Mouse (Mus musculus): ENCODE results near the gene Nfatc2. TPM values are rescaled to one million over a fixed set of nuclear protein-coding genes. Genes with fewer than 3 reads are reported as not detected.
A peak's percentile ranks its signal among the peaks of the same experiment; 100 is the strongest.

Gene Nfatc2
- polyA plus RNA-seq, 1 experiment: 1.6 TPM

GRCm38 (mm10) chr2:168632543-168632942 lies 31.1 kb upstream of the Nfatc2 start:
- TF ChIP-seq CTCF (IDR thresholded peaks at IDR 0.05; ENCODE audit: control insufficient read depth, insufficient read depth, low read length): no peak
- TF ChIP-seq POLR2A (IDR thresholded peaks at IDR 0.05; ENCODE audit: borderline replicate concordance, control insufficient read depth, low read depth, low read length): no peak
- Histone ChIP-seq H3K4me3 (replicated peaks; ENCODE audit: control insufficient read depth, low read depth, low read length) (no peak overlapping the region), H3K27ac (ENCODE audit: control insufficient read depth, insufficient read depth, low read depth, low read length, poor library complexity) (no peak overlapping the region), H3K4me1 (ENCODE audit: control insufficient read depth, insufficient read depth, low read length) (no peaks in the 10 kb centered on the region)
- WGBS: 71% methylated on average over 6 of the region's 6 CpGs

GRCm38 (mm10) chr2:168628787-168629186 lies 27.3 kb upstream of the Nfatc2 start:
- no peak overlapping the region for H3K27ac ChIP-seq (ENCODE audit: control insufficient read depth, insufficient read depth, low read depth, low read length, poor library complexity)
- WGBS: 28% methylated on average over 8 of the region's 8 CpGs
- H3K4me3 ChIP-seq (replicated peaks; ENCODE audit: control insufficient read depth, low read depth, low read length): no peak overlapping the region
- no peak for TF ChIP-seq POLR2A (IDR thresholded peaks at IDR 0.05; ENCODE audit: borderline replicate concordance, control insufficient read depth, low read depth, low read length)
- peak; percentile 86 for TF ChIP-seq CTCF (IDR thresholded peaks at IDR 0.05; ENCODE audit: control insufficient read depth, insufficient read depth, low read length)
- H3K4me1 ChIP-seq (ENCODE audit: control insufficient read depth, insufficient read depth, low read length): no peaks in the 10 kb centered on the region

- TF ChIP-seq POLR2A (IDR thresholded peaks at IDR 0.05; ENCODE audit: borderline replicate concordance, control insufficient read depth, low read depth, low read length): no peak
- TF ChIP-seq CTCF (IDR thresholded peaks at IDR 0.05; ENCODE audit: control insufficient read depth, insufficient read depth, low read length): no peak
Measured at GRCm38 (mm10) chr2:168627829-168628770, 26.6 kb upstream of the Nfatc2 start.

DNA sequence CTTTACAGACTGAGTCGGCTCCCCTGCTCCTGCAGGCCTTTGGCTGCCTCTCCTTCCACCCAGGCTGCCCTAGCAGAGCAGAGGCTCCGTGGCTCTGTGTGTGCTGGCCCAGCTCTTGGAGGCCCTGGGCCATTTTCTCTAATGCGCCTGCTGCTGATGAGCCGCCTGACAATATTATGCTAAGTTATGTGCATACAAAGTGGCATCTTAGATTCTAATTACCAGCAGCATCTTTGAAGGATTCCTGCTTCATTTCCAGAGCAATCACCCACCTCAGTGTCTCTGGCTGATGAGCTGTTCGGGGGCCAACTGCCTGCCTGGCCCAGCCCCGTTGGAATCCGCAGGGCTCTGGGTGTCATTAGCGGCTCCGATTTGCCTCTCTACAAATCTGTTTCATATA lies 24.9 kb upstream of the Nfatc2 start:
- no peak overlapping the region for H3K27ac ChIP-seq (ENCODE audit: control insufficient read depth, insufficient read depth, low read depth, low read length, poor library complexity)

More at GRCm38 (mm10) chr2:168627829-168628770, 26.6 kb upstream of the Nfatc2 start:
- Histone ChIP-seq H3K4me1 (ENCODE audit: control insufficient read depth, insufficient read depth, low read length) (no peaks in the 10 kb centered on the region), H3K4me3 (replicated peaks; ENCODE audit: control insufficient read depth, low read depth, low read length) (no peak overlapping the region), H3K27ac (ENCODE audit: control insufficient read depth, insufficient read depth, low read depth, low read length, poor library complexity) (no peak overlapping the region)
- 79% methylated on average over 20 of the region's 20 CpGs for WGBS

DNA sequence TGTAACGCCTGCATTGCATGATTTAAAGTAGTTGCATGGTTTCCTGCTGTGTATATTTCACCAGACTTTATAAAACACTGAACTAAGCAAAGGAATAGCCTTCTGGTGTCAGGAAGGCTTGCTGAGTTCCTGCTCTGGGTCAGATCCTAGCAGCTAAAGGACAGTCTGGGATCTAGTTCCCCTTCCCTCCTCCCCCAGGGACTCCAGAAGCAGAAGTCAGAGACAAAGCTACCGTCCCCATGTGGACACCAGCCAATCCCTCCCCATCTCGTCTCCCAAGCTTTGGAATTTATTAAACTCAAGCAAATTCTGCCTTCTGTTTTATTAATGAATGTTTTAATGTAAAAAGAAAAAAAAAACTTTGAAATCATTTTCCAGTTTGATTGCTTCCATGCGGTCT lies 23.6 kb upstream of the Nfatc2 start:
- Histone ChIP-seq H3K27ac (ENCODE audit: control insufficient read depth, insufficient read depth, low read depth, low read length, poor library complexity) (no peak overlapping the region), H3K4me1 (ENCODE audit: control insufficient read depth, insufficient read depth, low read length) (no peaks in the 10 kb centered on the region), H3K4me3 (replicated peaks; ENCODE audit: control insufficient read depth, low read depth, low read length) (no peak overlapping the region)
- 48% methylated on average over 4 of the region's 4 CpGs for whole genome bisulfite sequencing
- no peak for TF ChIP-seq CTCF (IDR thresholded peaks at IDR 0.05; ENCODE audit: control insufficient read depth, insufficient read depth, low read length)
- no peak for TF ChIP-seq POLR2A (IDR thresholded peaks at IDR 0.05; ENCODE audit: borderline replicate concordance, control insufficient read depth, low read depth, low read length)

More for the DNA sequence above, 24.9 kb upstream of the Nfatc2 start:
- H3K4me1 ChIP-seq (ENCODE audit: control insufficient read depth, insufficient read depth, low read length): no peaks in the 10 kb centered on the region
- TF ChIP-seq CTCF (IDR thresholded peaks at IDR 0.05; ENCODE audit: control insufficient read depth, insufficient read depth, low read length): no peak
- TF ChIP-seq POLR2A (IDR thresholded peaks at IDR 0.05; ENCODE audit: borderline replicate concordance, control insufficient read depth, low read depth, low read length): no peak
- WGBS: 90% methylated on average over 9 of the region's 9 CpGs
- no peak overlapping the region for H3K4me3 ChIP-seq (replicated peaks; ENCODE audit: control insufficient read depth, low read depth, low read length)

DNA sequence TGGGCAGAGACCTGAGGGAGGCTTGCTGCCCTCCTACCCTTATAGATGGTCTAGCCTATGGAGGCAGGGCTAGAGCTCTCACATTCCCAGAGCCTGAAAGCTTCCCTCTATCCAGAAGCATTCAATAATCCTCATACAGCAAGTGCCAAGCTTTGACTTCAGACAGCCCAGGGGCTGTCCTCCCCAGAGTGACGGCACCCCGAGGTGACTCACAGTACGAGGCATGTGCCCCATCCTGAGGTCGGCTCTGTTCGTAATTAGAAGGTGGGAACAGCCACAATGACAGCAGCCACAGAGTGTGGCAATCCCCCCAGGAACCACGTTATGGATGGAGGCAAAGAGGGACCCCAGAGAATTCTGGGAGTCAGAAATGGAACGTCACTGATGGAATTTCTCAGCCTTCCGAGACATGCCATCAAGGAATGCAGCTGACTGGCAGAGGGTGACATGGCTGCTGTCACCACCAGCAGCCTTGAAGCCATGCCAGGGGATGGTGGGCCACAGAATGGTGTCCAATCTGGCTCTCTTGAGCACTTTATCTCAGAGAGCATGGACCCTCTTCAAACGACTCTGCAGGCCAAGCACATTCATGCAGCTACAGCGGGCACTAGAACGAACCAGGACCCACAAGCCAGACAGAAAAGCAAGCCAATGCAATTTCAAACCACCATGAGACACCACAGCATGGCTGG lies 19.8 kb upstream of the Nfatc2 start:
- H3K4me1 ChIP-seq (ENCODE audit: control insufficient read depth, insufficient read depth, low read length): no peaks in the 10 kb centered on the region
- H3K4me3 ChIP-seq (replicated peaks; ENCODE audit: control insufficient read depth, low read depth, low read length): no peak overlapping the region
- 77% methylated on average over 11 of the region's 11 CpGs for WGBS
- H3K27ac ChIP-seq (ENCODE audit: control insufficient read depth, insufficient read depth, low read depth, low read length, poor library complexity): no peak overlapping the region
- TF ChIP-seq CTCF (IDR thresholded peaks at IDR 0.05; ENCODE audit: control insufficient read depth, insufficient read depth, low read length) (no peak), POLR2A (IDR thresholded peaks at IDR 0.05; ENCODE audit: borderline replicate concordance, control insufficient read depth, low read depth, low read length) (no peak)

DNA sequence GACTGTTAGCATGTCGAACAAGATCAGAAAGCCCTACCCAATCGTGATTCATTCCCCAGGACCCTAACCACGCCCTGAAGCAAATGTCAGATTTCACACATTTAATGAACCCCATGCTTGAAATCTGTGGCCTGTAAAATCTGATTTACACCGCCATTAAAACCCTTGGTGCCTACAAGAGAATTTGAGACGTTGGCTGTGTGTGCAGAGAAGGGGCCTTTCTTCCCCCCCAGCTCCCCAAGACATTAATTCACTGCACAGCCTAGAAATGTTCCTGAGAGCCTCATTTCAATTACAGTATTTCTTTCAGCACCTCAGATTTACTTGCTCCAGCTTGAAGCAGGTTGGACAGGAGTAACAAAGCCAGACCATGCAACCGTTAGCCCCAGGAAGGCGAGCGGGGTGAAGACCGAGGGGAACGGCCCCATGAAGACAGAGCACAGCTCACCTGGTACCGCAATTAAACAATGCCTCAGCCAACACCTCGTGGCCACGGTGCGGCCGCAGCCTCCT lies 16.8 kb upstream of the Nfatc2 start:
- WGBS: 86% methylated on average over 15 of the region's 15 CpGs
- TF ChIP-seq POLR2A (IDR thresholded peaks at IDR 0.05; ENCODE audit: borderline replicate concordance, control insufficient read depth, low read depth, low read length) (no peak), CTCF (IDR thresholded peaks at IDR 0.05; ENCODE audit: control insufficient read depth, insufficient read depth, low read length) (no peak)
- H3K4me1 ChIP-seq (ENCODE audit: control insufficient read depth, insufficient read depth, low read length): no peaks in the 10 kb centered on the region
- no peak overlapping the region for H3K27ac ChIP-seq (ENCODE audit: control insufficient read depth, insufficient read depth, low read depth, low read length, poor library complexity)
- H3K4me3 ChIP-seq (replicated peaks; ENCODE audit: control insufficient read depth, low read depth, low read length): no peak overlapping the region

DNA sequence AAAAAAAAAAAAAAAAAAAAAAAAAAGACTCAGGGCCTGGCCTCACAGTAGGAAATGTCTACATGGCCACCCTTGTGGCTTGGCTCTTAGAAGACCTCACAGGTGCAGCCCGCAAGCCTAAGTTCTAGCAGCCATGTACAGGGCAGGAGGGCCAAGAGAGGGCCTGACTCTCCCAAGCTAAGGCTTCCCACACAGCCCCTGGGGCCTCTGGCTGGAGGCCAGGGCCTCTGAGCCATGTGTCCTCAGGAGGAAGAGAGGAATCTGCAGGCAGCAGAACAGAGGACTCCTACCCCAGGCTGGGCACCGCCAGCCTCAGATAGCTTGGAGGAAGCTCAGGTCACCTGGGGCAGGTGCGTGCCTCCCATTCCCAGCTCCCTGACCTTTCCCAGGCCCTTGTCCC lies 13.7 kb upstream of the Nfatc2 start:
- no peak overlapping the region for H3K4me3 ChIP-seq (replicated peaks; ENCODE audit: control insufficient read depth, low read depth, low read length)
- WGBS: 70% methylated on average over 3 of the region's 3 CpGs
- H3K4me1 ChIP-seq (ENCODE audit: control insufficient read depth, insufficient read depth, low read length): no peaks in the 10 kb centered on the region
- TF ChIP-seq POLR2A (IDR thresholded peaks at IDR 0.05; ENCODE audit: borderline replicate concordance, control insufficient read depth, low read depth, low read length) (no peak), CTCF (IDR thresholded peaks at IDR 0.05; ENCODE audit: control insufficient read depth, insufficient read depth, low read length) (no peak)
- no peak overlapping the region for H3K27ac ChIP-seq (ENCODE audit: control insufficient read depth, insufficient read depth, low read depth, low read length, poor library complexity)

Data from bone marrow, adult 2 months (tissue).